Mouse (Mus musculus) 3134 (cell line): ENCODE data around the gene 2200002D01Rik.
"Not testable (repeated sequence)": the region's sequence is repeated elsewhere in the genome, so short reads cannot be mapped to it uniquely, and the experiment has no call there.

Experiments used
- DNase-seq: peaks from one replicate; pipeline ENCODE4 v3.0.0-alpha.2; 2011; ENCODE audit warnings: low spot score; ENCODE audit not compliant: insufficient read length; ENCODE audit errors: extremely low read depth

The 2200002D01Rik gene

GRCm38 (mm10) chr7:29238019-29238967 lies 10.0 kb downstream of the 2200002D01Rik start, which contains the start of gene Yif1b:
Gene Yif1b (plus strand): TSS chr7:29238329.
- DNase-seq, result peak; percentile 99

- not testable (repeated sequence) for DNase-seq
Observed at GRCm38 (mm10) chr7:29237596-29237995, 10.7 kb downstream of the 2200002D01Rik start.

- no peak for DNase-seq
Observed at GRCm38 (mm10) chr7:29236593-29236992, 11.7 kb downstream of the 2200002D01Rik start.

GRCm38 (mm10) chr7:29234661-29235060 lies 13.6 kb downstream of the 2200002D01Rik start:
- no peak for DNase-seq

GRCm38 (mm10) chr7:29233745-29234144 lies 14.5 kb downstream of the 2200002D01Rik start:
- DNase-seq, result peak; percentile 40

GRCm38 (mm10) chr7:29232247-29233013 lies 15.8 kb downstream of the 2200002D01Rik start, which contains the start of gene Kcnk6:
Gene Kcnk6 (minus strand): TSS chr7:29232515.
- no peak for DNase-seq

- DNase-seq, result no peak
Observed at GRCm38 (mm10) chr7:29231517-29231916, 16.7 kb downstream of the 2200002D01Rik start.

GRCm38 (mm10) chr7:29230560-29230959 lies 17.7 kb downstream of the 2200002D01Rik start:
- no peak for DNase-seq

- no peak for DNase-seq
Observed at GRCm38 (mm10) chr7:29228202-29228601, 20.1 kb downstream of the 2200002D01Rik start.

GRCm38 (mm10) chr7:29225520-29225919 lies 22.7 kb downstream of the 2200002D01Rik start:
- no peak for DNase-seq

GRCm38 (mm10) chr7:29224756-29225394 lies 23.4 kb downstream of the 2200002D01Rik start:
- DNase-seq, result no peak

- no peak for DNase-seq
Observed at GRCm38 (mm10) chr7:29214846-29215245, 33.4 kb downstream of the 2200002D01Rik start.

- no peak for DNase-seq
Observed at GRCm38 (mm10) chr7:29214236-29214635, 34.0 kb downstream of the 2200002D01Rik start.

- no peak for DNase-seq
Observed at GRCm38 (mm10) chr7:29213675-29214082, 34.6 kb downstream of the 2200002D01Rik start, which contains the start of gene Catsperg1. Gene Catsperg1 (minus strand): TSS chr7:29214035.

- DNase-seq, result not testable (repeated sequence)
Observed at GRCm38 (mm10) chr7:29212775-29213560, 35.3 kb downstream of the 2200002D01Rik start.

GRCm38 (mm10) chr7:29212199-29212765 lies 36.0 kb downstream of the 2200002D01Rik start:
- no peak for DNase-seq

- DNase-seq, result peak; percentile 95
Observed at GRCm38 (mm10) chr7:29211415-29212198, 36.7 kb downstream of the 2200002D01Rik start.

- peak; percentile 54 for DNase-seq
Observed at GRCm38 (mm10) chr7:29211013-29211412, 37.3 kb downstream of the 2200002D01Rik start.

GRCm38 (mm10) chr7:29202577-29202976 lies 45.7 kb downstream of the 2200002D01Rik start:
- DNase-seq, result no peak
